Mouse (Mus musculus): ENCODE data around the gene Sh2b1. TPM values are rescaled to one million over a fixed set of nuclear protein-coding genes. Genes with fewer than 3 reads are reported as not detected.

Sh2b1 gene
- polyA plus RNA-seq, 1 experiment from 2014 or later: 20.0 TPM

DNA sequence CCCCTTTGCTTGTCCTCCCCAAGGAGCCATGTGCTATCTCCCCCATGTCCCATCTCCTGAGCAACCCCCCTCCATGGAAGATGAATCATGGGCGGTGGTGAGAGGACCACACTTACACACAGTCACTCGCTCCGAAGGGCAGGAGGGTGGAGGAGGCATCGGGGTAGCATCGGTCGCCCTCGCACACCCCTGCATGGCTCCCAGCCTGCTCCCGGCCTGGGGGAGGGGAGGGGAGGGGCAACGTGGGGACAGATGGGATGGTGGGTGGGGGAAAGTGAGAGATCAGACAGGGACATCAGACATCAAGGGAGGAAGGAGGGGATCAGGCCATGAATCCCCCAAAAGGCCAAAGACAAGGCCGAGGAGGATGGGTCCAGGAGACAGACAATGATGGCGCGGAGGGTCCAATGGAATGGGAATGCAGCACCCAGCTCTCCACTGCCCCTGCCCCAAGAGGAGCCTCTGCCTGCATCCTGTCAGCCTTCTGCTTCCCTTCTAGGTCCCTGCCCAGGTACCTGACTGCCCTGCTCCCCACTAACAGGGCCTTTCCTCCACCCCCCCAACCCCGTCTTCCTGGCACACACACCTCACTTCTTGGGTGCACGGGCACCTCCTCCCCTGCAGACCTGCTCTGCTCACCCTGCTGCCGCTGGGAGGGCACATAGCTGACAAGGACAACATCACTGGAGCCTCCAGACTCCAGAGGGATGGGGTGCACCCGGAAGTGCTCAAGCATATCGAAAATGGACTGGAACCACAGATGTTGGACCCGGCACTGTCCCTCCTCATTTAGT is 7.2 kb downstream of the Sh2b1 start:
- Histone ChIP-seq H3K27me3 (ENCODE audit: control insufficient read depth, insufficient read depth, low read length) (no peaks in the 10 kb centered on the region), H3K9ac (ENCODE audit: low read length) (no peak overlapping the region), H3K4me1 (replicated peaks; ENCODE audit: control insufficient read depth, insufficient read depth) (peaks cover 10% of the 10 kb centered on the region; the same call in 1 of the 2 replicates), H3K27ac (replicated peaks) (no peak overlapping the region), H3K9me3 (ENCODE audit: control insufficient read depth, low read length) (no peaks in the 10 kb centered on the region), H3K36me3 (ENCODE audit: control insufficient read depth, insufficient read depth, low read length) (peaks cover 36% of the 10 kb centered on the region), H3K4me3 (ENCODE audit: low read depth, low read length) (no peak overlapping the region), H3K4me2 (replicated peaks; ENCODE audit: low read depth) (no peak overlapping the region)
- TF ChIP-seq CTCF (IDR thresholded peaks at IDR 0.05; ENCODE audit: low read depth) (no peak), EP300 (optimal IDR thresholded peaks at IDR 0.05) (no peak)
- 83% methylated on average over 16 of the region's 18 CpGs for WGBS
- ATAC-seq (ENCODE audit: low FRiP score, low TSS enrichment) (no peak), DNase-seq (ENCODE audit: low spot score) (no peak)

- DNase-seq (ENCODE audit: low spot score) (peak; percentile 57), ATAC-seq (ENCODE audit: low FRiP score, low TSS enrichment) (no peak)
- H3K4me2 ChIP-seq (replicated peaks; ENCODE audit: low read depth): no peak overlapping the region
- H3K9ac ChIP-seq (ENCODE audit: low read length): no peak overlapping the region
- no peak overlapping the region for H3K27ac ChIP-seq (replicated peaks)
- H3K27me3 ChIP-seq (ENCODE audit: control insufficient read depth, insufficient read depth, low read length): no peaks in the 10 kb centered on the region
- TF ChIP-seq CTCF (IDR thresholded peaks at IDR 0.05; ENCODE audit: low read depth) (peak; percentile 70), EP300 (optimal IDR thresholded peaks at IDR 0.05) (no peak)
- peaks cover 10% of the 10 kb centered on the region; the same call in 1 of the 2 replicates for H3K4me1 ChIP-seq (replicated peaks; ENCODE audit: control insufficient read depth, insufficient read depth)
- H3K4me3 ChIP-seq (ENCODE audit: low read depth, low read length): no peak overlapping the region
- H3K36me3 ChIP-seq (ENCODE audit: control insufficient read depth, insufficient read depth, low read length): peaks cover 34% of the 10 kb centered on the region
- no peaks in the 10 kb centered on the region for H3K9me3 ChIP-seq (ENCODE audit: control insufficient read depth, low read length)
- WGBS: 69% methylated on average over 5 of the region's 5 CpGs
These were observed 8.0 kb downstream of the Sh2b1 start for GRCm38 (mm10) chr7:126467271-126467670.

DNA sequence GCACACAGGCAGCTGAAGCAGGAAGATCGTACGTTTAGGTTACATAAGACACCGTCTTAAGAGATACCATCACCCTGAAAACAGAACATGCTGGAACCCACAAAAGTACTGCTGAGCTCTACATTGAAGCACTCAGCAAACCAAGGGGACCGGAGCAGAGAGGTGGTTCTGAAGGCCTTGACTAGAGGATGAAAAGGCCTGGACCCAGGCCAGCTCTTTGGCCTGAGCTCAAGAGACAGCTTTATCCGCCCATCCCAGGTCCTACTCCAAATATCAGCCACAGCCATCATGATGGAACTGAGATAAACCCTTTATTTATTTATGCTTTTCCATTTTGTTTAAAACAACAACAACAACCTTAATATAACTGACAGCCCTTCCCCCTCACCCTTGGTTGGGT is 8.5 kb downstream of the Sh2b1 start:
- no peak for ATAC-seq (ENCODE audit: low FRiP score, low TSS enrichment)
- DNase-seq (ENCODE audit: low spot score): no peak
- no peaks in the 10 kb centered on the region for H3K27me3 ChIP-seq (ENCODE audit: control insufficient read depth, insufficient read depth, low read length)
- no peak overlapping the region for H3K4me3 ChIP-seq (ENCODE audit: low read depth, low read length)
- peaks cover 28% of the 10 kb centered on the region for H3K36me3 ChIP-seq (ENCODE audit: control insufficient read depth, insufficient read depth, low read length)
- H3K9me3 ChIP-seq (ENCODE audit: control insufficient read depth, low read length): no peaks in the 10 kb centered on the region
- TF ChIP-seq EP300 (optimal IDR thresholded peaks at IDR 0.05) (no peak), CTCF (IDR thresholded peaks at IDR 0.05; ENCODE audit: low read depth) (no peak)
- no peak overlapping the region for H3K9ac ChIP-seq (ENCODE audit: low read length)
- WGBS: 86% methylated on average over 5 of the region's 5 CpGs
- no peak overlapping the region for H3K4me2 ChIP-seq (replicated peaks; ENCODE audit: low read depth)
- H3K4me1 ChIP-seq (replicated peaks; ENCODE audit: control insufficient read depth, insufficient read depth): peaks cover 10% of the 10 kb centered on the region; the same call in 1 of the 2 replicates
- H3K27ac ChIP-seq (replicated peaks): no peak overlapping the region

- no peaks in the 10 kb centered on the region for H3K27me3 ChIP-seq (ENCODE audit: control insufficient read depth, insufficient read depth, low read length)
- no peak overlapping the region for H3K4me2 ChIP-seq (replicated peaks; ENCODE audit: low read depth)
- peaks cover 24% of the 10 kb centered on the region for H3K36me3 ChIP-seq (ENCODE audit: control insufficient read depth, insufficient read depth, low read length)
- no peak overlapping the region for H3K9ac ChIP-seq (ENCODE audit: low read length)
- no peak for TF ChIP-seq EP300 (optimal IDR thresholded peaks at IDR 0.05)
- no peak for TF ChIP-seq CTCF (IDR thresholded peaks at IDR 0.05; ENCODE audit: low read depth)
- 66% methylated on average over 9 of the region's 9 CpGs for WGBS
- no peak for ATAC-seq (ENCODE audit: low FRiP score, low TSS enrichment)
- H3K9me3 ChIP-seq (ENCODE audit: control insufficient read depth, low read length): no peaks in the 10 kb centered on the region
- DNase-seq (ENCODE audit: low spot score): no peak
- no peak overlapping the region for H3K27ac ChIP-seq (replicated peaks)
- peaks cover 10% of the 10 kb centered on the region; the same call in 1 of the 2 replicates for H3K4me1 ChIP-seq (replicated peaks; ENCODE audit: control insufficient read depth, insufficient read depth)
- no peak overlapping the region for H3K4me3 ChIP-seq (ENCODE audit: low read depth, low read length)
These were observed 9.1 kb downstream of the Sh2b1 start for GRCm38 (mm10) chr7:126466116-126466515.

DNA sequence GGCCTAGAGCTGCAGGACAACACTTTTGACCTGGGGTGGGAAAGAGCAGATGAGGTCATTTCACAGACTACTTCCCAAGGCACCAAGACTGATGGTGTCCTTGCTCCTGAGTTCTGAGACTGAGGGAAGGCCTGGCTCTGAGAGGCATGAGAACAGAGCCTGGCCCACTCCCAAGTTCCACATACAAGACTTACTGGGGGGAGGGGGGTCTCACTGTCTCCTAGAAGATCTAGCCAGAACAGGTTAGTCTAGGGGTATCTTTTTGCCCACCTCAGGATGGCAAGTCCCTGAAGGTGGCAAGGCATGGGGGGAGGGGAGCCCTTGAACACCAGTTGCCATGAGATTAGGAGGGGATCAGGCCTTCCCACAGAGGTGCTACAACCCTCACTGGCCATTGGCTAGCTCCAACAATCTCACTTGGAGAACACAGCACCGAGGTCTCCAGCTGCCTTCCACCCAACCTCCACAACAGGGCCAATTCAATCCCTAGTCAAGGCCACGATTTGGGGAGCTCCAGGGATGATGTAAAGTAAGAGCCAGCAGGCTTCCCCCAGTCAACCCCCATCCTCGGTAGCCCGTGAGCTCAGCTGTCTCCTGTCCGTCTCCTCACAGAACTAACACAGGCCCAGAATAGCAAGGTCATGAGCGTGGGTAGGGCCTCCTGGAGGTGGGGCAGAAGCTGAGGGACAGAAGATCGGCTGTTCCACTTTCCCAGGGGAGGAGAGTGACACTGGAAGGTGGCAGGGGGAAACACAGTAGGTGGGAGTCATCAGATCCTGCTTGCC is 9.8 kb downstream of the Sh2b1 start:
- Histone ChIP-seq H3K36me3 (ENCODE audit: control insufficient read depth, insufficient read depth, low read length) (peaks cover 22% of the 10 kb centered on the region), H3K4me1 (replicated peaks; ENCODE audit: control insufficient read depth, insufficient read depth) (peaks cover 10% of the 10 kb centered on the region; the same call in 1 of the 2 replicates), H3K4me2 (replicated peaks; ENCODE audit: low read depth) (no peak overlapping the region), H3K9me3 (ENCODE audit: control insufficient read depth, low read length) (no peaks in the 10 kb centered on the region), H3K27me3 (ENCODE audit: control insufficient read depth, insufficient read depth, low read length) (no peaks in the 10 kb centered on the region), H3K9ac (ENCODE audit: low read length) (no peak overlapping the region), H3K4me3 (ENCODE audit: low read depth, low read length) (no peak overlapping the region), H3K27ac (replicated peaks) (peak overlapping the region; percentile 35; the same call in 1 of the 2 replicates)
- whole genome bisulfite sequencing: 25% methylated on average over 7 of the region's 7 CpGs
- TF ChIP-seq EP300 (optimal IDR thresholded peaks at IDR 0.05) (no peak), CTCF (IDR thresholded peaks at IDR 0.05; ENCODE audit: low read depth) (no peak)
- ATAC-seq (ENCODE audit: low FRiP score, low TSS enrichment) (no peak), DNase-seq (ENCODE audit: low spot score) (no peak)
